Mouse (Mus musculus) 416B (cell line): ENCODE measurements around the gene Lyrm2.
A peak's percentile ranks its signal among the peaks of the same experiment; 100 is the strongest.

Experiments used
- DNase-seq: peaks from one replicate; pipeline ENCODE4 v3.0.0; 2011; ENCODE audit warnings: low read depth

Gene Lyrm2

GRCm38 (mm10) chr4:32799966-32800576, at the start of gene Lyrm2:
Gene Lyrm2, plus strand, starts transcription at chr4:32800253.
- peak; percentile 78 for DNase-seq

DNA sequence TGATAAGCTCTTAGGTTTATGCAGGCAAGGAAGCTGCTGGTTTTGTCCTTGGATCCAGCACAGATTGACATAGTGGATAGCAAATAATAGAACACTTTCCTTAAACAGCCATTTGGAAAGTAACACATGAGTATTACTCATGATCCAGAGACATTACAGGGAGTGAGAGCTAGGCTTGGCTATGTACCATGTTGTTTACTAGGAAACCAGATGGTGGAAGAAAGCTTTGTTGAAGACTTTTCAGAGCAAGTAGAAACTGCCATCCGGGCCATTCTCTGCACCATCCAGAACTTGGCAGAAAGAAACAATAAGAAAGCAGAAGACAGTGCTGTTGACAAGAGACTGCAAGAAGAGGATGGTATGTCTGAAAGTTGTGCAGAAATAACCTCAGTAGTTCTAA, 49.3 kb upstream of the Lyrm2 start:
- DNase-seq, result no peak

DNA sequence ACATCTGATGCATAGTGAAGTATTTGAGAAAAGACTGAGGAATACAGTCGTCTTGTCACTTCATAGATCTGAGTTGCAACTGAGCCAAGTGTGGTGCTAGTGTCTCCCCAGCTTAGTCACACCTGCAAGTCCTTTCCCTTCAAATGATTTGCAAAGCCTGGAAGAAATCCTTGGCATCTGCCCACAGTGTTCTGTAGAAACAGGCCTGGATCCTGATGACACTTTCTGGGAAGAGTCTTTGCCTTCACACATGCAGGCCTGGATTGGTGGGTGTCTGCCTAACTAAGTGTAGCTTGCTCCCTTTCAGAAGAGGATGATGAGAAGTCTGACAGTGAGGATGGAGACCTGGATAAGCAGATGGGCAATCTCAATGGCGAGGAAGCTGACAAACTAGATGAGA, 42.6 kb upstream of the Lyrm2 start:
- DNase-seq, result no peak

- DNase-seq, result no peak
Measured at GRCm38 (mm10) chr4:32767471-32767870, 32.6 kb upstream of the Lyrm2 start.

- DNase-seq, result peak; percentile 97
Measured at GRCm38 (mm10) chr4:32768046-32768445, 32.0 kb upstream of the Lyrm2 start.

- DNase-seq, result no peak
Measured at GRCm38 (mm10) chr4:32770284-32770810, 29.7 kb upstream of the Lyrm2 start.

DNA sequence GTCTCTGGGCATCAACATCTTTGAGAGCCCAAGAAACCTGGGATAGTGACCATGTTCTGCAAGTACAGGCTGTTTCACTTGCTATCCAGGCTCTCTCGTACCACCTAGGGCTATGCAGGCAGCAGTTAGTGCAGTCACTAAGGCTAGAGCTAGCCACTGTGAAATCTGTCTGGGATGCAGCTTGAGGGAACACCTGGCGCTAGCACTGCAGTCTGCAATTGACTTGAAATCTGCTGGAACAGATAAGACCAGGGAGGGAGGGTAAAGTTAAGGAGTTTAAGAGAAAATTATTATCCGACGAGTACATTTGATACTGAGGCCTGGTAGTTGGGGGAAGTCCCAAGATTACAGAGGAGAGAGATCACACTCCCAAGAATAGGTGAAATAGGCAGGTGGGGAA, 20.1 kb upstream of the Lyrm2 start:
- no peak for DNase-seq

GRCm38 (mm10) chr4:32787110-32787509, 12.9 kb upstream of the Lyrm2 start:
- no peak for DNase-seq

- DNase-seq, result peak; percentile 16
Measured at GRCm38 (mm10) chr4:32789020-32789419, 11.0 kb upstream of the Lyrm2 start.

DNA sequence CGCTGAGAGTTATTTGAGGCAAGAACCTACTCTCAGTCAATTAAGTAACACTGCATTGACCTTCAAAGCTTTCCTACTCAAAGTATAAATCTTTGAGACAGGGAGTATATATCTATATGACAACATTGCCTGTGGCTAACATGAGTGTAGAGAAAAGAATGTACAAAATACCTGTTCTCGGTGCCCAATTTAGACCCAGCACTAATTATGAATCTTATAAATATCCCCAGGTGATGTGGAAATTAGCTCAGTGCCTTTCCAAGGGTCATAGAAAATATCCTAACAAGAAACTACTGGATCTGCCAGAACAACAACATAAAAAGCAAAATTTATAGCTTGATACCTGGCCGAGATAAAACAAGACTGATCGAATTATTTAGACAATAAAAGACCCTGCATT, 1.1 kb upstream of the Lyrm2 start:
- no peak for DNase-seq

DNA sequence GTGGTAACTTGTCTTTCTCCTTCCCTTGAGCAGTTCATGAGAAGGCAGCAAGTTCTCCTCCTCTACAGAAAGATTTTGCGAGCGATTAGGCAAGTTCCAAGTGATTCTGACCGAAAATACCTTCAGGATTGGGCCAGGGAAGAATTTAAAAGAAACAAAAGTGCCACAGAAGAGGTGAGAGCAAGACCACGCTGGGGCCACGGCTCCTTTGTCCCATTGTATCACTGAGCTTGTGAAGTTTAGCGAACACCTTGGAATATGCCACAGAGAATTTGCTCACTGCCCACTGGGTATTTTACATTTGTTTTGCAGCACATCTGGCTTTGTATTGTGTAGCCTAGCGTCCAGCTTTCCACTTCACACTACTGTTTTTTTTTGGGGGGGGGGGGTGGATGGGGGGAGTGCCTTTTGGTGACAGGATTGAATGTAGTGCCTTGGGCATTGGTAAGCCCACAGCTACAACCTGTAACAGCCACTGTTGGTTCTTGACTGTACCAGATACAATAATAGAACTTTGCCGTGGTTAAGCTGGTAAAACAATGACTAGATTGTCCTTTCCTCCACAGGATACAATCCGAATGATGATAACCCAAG, 621 bp downstream of the Lyrm2 start:
- no peak for DNase-seq

- no peak for DNase-seq
Measured at GRCm38 (mm10) chr4:32817478-32817877, 17.4 kb downstream of the Lyrm2 start.

DNA sequence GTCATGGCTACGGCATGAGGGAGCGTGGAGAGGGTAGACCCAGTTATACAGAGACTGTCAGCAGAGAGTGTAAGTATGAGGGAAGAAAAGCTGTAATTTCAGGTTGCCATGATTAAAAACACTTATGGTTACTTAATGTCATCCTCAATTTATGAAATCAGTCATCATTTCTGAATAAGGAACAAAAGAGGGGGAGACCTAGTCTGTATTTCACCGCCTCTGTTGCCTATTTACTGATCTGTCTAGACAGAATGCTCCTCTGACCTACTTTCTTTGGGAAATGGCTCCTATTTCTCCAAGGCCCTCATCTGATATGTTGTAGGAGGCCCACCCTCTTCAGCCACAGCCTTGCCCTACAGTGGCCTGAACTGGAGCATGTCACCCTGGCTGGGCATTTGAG, 20.6 kb downstream of the Lyrm2 start:
- no peak for DNase-seq

- DNase-seq, result no peak
Measured at GRCm38 (mm10) chr4:32824254-32824653, 24.2 kb downstream of the Lyrm2 start.

- DNase-seq, result no peak
Measured at GRCm38 (mm10) chr4:32826925-32827324, 26.9 kb downstream of the Lyrm2 start.

DNA sequence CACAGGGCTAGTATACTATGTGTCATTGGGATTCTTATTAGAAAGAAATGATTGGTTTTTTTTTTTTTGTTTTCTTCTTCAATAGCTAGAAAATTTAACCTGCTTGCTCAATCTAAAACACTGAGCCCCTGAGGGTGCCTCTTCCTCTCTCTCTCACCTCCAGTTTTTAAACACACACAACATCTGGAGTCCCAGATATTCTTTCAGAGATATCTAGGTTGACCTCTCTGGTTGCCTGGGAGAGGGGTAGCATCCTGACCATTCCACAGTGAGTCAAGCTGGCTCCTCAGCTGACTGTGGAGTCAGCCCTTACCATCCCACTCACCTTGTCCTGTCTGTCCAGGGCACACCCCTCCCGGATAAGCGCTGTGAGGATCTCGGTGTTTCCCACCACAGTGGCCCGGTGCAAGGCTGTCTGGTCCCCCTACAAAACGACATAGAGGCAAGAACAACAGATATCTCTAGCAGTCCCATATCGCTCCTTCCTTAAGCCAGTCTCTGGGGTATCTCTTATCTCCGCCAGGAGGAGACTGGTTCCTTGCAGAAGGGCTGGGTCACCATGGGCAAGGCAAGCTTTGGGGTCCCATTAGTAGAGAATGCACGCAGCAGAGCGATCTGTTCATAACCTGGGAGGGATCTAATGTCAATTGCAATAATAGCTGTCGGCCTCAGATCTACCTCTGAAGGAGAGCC, 28.5 kb downstream of the Lyrm2 start:
- DNase-seq, result no peak

GRCm38 (mm10) chr4:32829316-32829715, 29.3 kb downstream of the Lyrm2 start:
- no peak for DNase-seq

DNA sequence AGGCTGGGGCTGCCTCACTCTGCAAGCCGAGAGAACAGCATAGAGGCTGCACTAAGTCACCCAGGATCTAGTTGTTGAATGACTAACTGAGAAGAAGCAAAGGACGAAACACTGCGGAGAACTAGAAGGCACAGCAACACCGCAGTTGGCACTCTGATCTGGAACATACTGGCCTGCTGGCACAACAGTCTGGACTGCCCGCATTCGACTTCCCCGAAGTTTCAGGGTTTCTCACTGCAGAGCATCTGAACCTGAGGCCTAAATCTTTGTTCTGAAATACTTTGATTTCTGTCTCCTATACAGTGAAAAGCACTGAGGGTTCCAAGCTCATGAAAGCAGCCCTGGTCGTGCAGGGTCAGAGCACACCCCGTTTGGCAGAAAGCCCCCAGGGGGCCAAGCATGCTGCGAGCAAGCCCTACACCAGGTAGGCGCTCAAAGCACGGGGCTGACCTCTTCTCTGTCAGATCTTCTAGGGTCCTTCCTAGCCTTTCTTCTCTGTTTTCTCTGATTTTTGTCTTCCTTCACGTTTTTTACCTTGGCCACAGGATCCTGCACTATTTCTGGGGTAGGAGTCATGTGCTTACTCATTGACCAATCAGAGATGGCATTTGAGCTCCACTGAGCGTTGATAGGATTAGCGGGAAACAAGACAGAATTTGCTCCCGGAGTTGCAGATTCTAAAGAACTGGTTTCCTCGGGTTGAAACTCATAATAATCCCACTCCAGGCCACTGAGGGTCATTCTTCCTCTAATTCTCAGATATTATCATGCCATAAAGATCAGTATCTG, 33.6 kb downstream of the Lyrm2 start:
- no peak for DNase-seq

GRCm38 (mm10) chr4:32834541-32834940, 34.5 kb downstream of the Lyrm2 start:
- no peak for DNase-seq

DNA sequence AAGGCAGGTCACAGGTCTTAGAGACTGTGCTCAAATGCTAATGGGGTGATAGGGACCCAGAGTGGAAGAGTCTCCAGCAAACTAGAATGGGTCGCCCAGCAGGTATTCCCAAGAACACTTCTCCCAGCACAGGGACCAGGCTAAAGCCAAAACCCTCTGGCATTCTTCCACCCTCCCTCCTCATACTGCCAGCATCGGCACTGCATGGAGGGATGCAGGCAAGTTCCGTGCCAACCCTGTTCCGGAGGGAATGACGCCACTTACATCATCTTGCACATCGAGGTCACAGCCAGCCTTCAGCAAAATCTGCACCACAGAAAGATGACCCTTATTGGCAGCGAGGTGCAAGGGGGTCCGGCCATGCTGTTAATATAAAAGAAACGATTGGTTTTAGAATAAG, 36.0 kb downstream of the Lyrm2 start:
- no peak for DNase-seq

DNA sequence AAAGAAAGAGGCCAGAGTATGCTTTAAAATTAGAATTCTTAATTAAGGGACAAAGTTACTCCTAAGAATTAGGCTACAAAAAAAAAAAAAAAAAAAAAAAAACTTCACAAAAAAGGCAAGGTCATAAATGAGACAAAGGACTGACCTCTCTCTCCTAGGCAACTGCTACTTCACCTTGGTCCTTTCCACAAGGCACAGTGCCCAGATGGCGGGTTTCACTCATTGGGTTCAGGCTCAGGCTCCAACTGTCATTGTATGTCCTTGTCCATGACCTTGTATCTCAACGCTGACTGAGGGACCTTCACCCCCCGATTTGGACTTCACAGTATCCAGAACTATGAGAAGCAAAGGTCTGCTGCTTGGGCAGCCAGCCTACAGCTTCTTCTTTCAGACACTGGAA, 38.3 kb downstream of the Lyrm2 start:
- no peak for DNase-seq
